Mouse (Mus musculus): ENCODE data around the gene Duxf3.
A peak's percentile ranks its signal among the peaks of the same experiment; 100 is the strongest.
"Not testable (repeated sequence)": the region's sequence is repeated elsewhere in the genome, so short reads cannot be mapped to it uniquely, and the experiment has no call there.

Gene Duxf3

DNA sequence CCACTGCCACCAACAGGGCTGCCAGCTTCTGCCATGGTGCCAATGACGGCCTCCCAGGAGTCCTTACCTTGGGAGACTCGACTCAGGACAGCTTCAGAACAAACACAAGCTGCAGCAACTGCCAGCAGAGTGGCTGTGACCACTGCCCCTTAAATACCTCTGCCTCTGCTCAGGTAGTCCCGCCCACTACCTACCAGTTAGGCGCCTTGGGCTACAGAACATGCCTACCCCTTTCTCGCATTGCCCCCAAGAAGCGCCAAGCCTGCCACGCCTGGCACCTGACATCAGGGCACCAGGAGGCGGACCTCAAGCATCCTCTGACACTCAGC is at the start of gene Duxf3:
Duxf3 (minus strand) TSS at position 35 of the 329 bp plus-strand sequence.
- DNase-seq (ENCODE audit: low read depth, low spot score) = not testable (repeated sequence)

- DNase-seq (ENCODE audit: low read depth, low spot score) = no peak
Measured at GRCm38 (mm10) chr10:58282238-58282637, 49.8 kb upstream of the Duxf3 start.

GRCm38 (mm10) chr10:58258466-58258865 is 26.0 kb upstream of the Duxf3 start:
- no peak for DNase-seq (ENCODE audit: low read depth, low spot score)

DNA sequence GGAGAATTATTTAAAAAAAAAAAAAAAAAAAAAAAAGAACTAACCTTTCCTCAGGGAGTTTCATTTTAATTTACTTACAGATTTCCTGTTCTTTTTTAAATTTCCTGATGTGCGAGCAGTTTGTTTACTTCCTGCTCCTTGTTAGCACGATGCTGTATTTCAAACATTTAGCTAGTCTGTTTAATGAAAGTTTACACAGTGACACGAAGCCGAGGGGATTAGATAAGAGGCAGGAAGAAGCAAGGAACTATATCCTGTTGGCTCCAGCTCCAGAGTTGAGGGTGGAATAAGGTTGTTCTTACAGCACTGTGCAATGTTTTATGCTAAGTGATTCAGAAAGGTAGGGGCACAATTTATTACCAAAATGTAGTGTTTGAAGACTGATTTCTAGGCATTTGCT is 23.5 kb upstream of the Duxf3 start:
- DNase-seq (ENCODE audit: low read depth, low spot score) = no peak

GRCm38 (mm10) chr10:58255213-58255892 is 22.9 kb upstream of the Duxf3 start, which contains the start of gene Gcc2:
Gene Gcc2, plus strand, starts transcription at chr10:58255497.
- DNase-seq (ENCODE audit: low read depth, low spot score) = peak; percentile 95

GRCm38 (mm10) chr10:58254635-58255175 is 22.2 kb upstream of the Duxf3 start:
- no peak for DNase-seq (ENCODE audit: low read depth, low spot score)

DNA sequence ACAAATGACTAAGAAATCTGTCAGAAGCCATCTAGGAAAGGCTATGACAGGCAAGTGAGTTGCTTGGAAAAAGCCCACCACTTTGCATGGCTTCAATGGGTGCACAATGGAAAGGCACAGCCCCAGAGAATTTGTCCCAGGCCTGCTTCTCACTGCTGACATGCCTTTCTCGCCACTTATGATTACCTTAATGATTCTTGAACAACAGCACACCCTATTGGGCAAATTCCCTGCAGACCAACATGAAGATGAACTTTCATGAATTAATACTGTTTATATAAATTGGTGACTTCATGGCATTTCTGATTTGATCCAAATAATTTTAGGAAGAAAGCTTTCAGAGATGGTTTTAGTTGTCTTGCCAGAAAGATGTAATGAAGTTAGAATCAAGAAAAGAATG is 17.1 kb upstream of the Duxf3 start:
- DNase-seq (ENCODE audit: low read depth, low spot score) = no peak

DNA sequence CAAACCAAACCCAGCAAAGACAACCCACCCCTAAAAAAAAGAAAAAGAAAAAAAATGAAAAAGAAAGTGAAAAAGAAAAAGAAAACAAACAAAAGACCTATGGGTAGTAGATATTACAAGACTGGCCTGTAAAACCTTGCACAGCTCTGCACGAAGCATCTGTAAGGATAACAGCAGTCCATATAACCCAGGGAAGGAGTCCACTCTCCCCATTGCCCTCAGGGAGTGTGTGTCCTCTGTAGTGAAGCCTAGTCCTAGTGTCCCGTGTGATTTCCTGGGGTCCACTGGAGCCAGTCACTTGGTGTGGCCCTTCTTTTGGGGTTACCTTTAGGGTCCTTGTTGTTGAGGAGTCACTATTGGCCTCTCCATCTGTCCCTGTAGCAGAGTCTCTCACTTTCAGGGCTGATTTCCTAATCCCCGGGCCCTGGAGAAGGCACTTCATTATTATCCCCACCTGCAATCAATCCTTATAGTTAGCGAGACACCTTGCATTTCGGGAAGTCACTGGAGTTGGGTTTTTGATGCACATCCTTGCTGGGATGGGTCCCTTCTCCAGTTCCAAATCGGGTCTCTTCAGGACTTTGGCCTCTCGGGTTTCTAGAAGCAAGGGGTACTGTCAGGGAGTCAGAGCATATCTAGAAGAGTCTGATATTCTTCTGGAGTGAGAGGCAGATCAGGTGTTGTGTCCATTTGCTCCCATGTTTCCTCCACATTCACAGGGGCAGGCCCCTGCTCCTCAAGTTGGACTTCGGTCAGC is 6.7 kb upstream of the Duxf3 start:
- not testable (repeated sequence) for DNase-seq (ENCODE audit: low read depth, low spot score)

DNA sequence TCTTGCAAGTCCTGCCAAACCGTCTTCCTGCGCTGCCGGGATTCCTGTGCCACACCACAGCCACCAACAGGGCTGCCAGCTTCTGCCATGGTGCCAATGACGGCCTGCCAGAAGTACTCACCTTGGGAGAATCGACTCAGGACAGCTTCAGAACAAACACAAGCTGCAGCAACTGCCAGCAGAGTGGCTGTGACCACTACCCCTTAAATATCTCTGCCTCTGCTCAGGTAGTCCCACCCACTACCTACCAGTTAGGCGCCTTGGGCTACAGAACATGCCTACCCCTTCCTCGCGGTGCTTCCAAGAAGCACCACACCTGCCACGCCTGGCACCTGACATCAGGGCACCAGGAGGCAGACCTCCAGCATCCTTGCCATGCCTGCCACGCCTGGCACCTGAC is 4.1 kb upstream of the Duxf3 start, which contains the start of gene Gm4981:
Gm4981 (minus strand) TSS at position 89 of the 400 bp plus-strand sequence.
- DNase-seq (ENCODE audit: low read depth, low spot score) = no peak

- DNase-seq (ENCODE audit: low read depth, low spot score) = not testable (repeated sequence)
Measured at GRCm38 (mm10) chr10:58234985-58235384, 2.5 kb upstream of the Duxf3 start.

DNA sequence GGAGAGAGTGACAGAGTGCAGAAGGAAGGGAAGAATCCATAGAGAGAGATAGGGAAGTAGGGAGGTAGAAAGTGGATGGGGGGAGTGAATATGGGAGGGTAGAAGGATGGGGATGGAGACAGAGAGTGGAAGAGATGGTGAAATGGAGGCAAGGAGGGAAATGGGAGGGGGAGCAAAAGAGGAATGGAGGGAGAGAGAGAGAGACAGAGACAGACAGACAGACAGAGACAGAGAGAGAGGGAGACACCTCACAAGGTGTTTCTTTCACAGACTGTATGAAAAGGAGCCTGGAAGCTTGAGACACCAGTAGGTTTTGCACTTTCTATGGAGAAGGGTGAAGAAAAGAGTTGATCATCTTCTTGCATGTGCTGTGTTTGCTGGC is 1.3 kb upstream of the Duxf3 start:
- DNase-seq (ENCODE audit: low read depth, low spot score) = not testable (repeated sequence)

DNA sequence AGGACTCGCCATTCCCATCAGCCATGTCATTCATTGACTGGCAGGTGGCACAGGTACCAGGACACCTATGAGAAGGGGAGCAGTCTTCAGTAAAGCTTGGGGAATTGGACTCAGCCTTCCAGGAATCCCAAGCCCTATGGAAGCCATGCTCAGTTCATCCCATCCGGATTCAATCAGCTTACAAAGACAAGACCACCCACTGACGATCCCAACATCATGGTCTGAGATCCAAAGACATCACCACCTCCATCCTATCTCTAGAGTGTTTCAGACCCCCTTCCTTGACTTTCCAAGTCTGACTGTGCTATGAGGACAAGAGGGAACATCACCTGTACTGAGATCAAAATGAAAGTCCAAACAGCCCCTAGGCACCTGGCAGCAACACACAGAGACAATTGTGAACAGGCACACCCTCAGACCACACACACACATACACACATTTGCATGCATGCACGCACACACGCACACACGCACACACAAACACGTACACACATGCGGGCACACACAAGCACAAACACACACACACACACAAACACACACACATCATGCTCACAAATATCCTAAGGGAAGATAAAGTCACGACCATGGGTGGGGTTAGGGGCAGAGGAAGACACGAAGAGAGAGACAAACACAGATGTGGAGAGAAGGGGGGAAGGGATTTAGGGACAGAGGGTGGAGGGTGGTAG is 722 bp upstream of the Duxf3 start:
- not testable (repeated sequence) for DNase-seq (ENCODE audit: low read depth, low spot score)

DNA sequence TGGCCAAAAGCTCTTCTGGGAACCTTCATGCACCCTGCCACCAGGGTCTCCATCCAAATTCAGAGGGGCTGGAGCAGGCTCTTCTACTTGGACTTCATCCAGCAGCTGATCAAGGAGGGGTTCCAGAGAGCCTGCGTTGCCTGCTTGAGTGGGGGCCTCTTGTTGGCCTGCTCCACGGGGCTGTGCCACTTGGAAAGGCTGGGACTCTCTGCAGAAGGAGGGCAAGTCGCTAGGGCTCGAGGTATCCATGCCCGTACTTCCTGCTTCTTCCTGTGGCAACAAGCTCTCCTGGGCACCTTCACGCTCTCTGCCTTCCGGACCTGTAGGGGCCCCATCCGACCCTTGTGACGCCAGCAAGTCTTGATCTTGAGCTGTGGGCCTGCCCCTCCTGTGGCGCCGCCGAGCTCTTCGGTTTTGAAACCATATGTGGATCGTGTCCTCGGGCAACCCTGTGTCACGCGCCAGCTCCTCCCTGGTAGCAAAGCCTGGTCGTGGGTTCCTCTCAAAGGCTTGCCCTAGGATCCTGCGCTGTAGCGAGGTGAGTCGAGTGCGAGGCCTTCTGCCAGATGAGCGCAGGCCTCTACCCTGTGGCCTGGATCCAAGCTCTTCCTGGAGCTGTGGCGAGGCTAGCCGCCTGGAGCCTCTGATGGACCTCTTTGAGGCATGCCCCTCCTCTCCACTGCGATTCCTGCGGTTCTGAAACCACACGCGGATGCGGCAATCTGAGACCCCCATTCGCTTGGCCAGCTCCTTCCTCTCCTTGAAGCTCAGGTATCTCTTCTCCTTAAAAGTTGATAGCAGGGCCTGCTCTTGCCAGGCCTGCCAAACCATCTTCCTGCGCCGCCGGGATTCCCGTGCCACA is 465 bp downstream of the Duxf3 start:
- DNase-seq (ENCODE audit: low read depth, low spot score) = peak; percentile 51

DNA sequence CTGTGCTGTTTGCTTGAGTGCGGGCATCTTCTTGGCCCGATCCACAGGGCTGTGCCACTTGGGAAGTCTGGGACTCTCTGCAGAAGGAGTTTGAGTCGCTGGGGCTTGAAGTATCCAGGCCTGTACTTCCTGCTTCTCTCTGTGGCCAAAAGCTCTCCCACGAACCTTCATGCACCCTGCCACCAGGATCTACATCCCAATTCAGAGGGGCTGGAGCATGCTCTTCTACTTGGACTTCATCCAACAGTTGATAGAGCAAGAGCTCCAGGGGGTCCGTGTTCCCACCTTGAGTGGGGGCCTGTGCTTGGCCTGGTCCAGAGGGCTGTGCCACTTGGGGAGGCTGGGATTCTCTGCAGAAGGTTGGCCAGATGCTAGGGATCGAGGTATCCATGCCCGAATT is 1.4 kb downstream of the Duxf3 start:
- DNase-seq (ENCODE audit: low read depth, low spot score) = not testable (repeated sequence)

DNA sequence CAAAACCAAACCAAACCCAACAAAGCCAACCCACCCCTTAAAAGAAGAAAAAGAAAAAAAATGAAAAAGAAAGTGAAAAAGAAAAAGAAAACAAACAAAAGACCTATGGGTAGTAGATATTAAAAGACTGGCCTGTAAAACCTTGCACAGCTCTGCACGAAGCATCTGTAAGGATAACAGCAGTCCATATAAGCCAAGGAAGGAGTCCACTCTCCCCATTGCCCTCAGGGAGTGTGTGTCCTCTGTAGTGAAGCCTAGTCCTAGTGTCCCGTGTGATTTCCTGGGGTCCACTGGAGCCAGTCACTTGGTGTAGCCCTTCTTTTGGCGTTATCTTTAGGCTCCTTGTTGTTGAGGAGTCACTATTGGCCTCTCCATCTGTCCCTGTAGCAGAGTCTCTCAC is 2.5 kb downstream of the Duxf3 start:
- DNase-seq (ENCODE audit: low read depth, low spot score) = not testable (repeated sequence)

GRCm38 (mm10) chr10:58227798-58228197 is 4.7 kb downstream of the Duxf3 start:
- not testable (repeated sequence) for DNase-seq (ENCODE audit: low read depth, low spot score)

- DNase-seq (ENCODE audit: low read depth, low spot score) = peak; percentile 55
Measured at GRCm38 (mm10) chr10:58226357-58226756, 6.1 kb downstream of the Duxf3 start.

GRCm38 (mm10) chr10:58224827-58225785 is 7.4 kb downstream of the Duxf3 start, which contains the start of gene AW822073:
Gene AW822073, minus strand, starts transcription at chr10:58224930.
- DNase-seq (ENCODE audit: low read depth, low spot score) = not testable (repeated sequence)

GRCm38 (mm10) chr10:58223972-58224805 is 8.3 kb downstream of the Duxf3 start:
- DNase-seq (ENCODE audit: low read depth, low spot score) = not testable (repeated sequence)
